In genomic region chr11:57963291-57963870, GRCm38 (mm10) we compare ENCODE assay signal across 8 mouse cellular contexts. TPM values are rescaled to one million over a fixed set of nuclear protein-coding genes. Genes with fewer than 3 reads are reported as not detected.
DNase-seq lines count a peak whose midpoint lies in the region; ATAC-seq lines count a peak whose summit lies in the region.

No protein-coding gene starts in this region.

- H3K9me3 ChIP-seq in forebrain, embryonic 14.5 days (replicated peaks; ENCODE audit: control insufficient read depth, low read length) = no peaks in the 10 kb centered on the region
- H3K9me3 ChIP-seq in liver, embryonic 12.5 days (replicated peaks) = peaks cover 8% of the 10 kb centered on the region; the same call in 1 of the 2 replicates

- ATAC-seq in forebrain, embryonic 14.5 days = no peak
- no peak for ATAC-seq in liver, embryonic 12.5 days
- no peak for ATAC-seq in inflammation-experienced regulatory T-cells, adult 6 months

- WGBS in forebrain, embryonic 14.5 days = 37% methylated on average over 9 of the region's 9 CpGs
- 32% methylated on average over 9 of the region's 9 CpGs for WGBS in liver, embryonic 12.5 days (ENCODE audit: insufficient replicate concordance)

- H3K27ac ChIP-seq in forebrain, embryonic 14.5 days (ENCODE audit: low read depth, low read length) = peak overlapping the region; percentile 79; the same call in 1 of the 2 replicates
- peak overlapping the region; percentile 99 for H3K27ac ChIP-seq in liver, embryonic 12.5 days

- peak overlapping the region; percentile 85; the same call in 1 of the 2 replicates for H3K9ac ChIP-seq in forebrain, embryonic 14.5 days (ENCODE audit: low read length)
- peak overlapping the region; percentile 82 for H3K9ac ChIP-seq in liver, embryonic 12.5 days

- H3K4me1 ChIP-seq in forebrain, embryonic 14.5 days (ENCODE audit: control insufficient read depth, insufficient read depth, low read length) = peaks cover 6% of the 10 kb centered on the region; the same call in 1 of the 2 replicates
- H3K4me1 ChIP-seq in liver, embryonic 12.5 days = peaks cover 67% of the 10 kb centered on the region

- no peaks in the 10 kb centered on the region for H3K27me3 ChIP-seq in forebrain, embryonic 14.5 days (replicated peaks; ENCODE audit: control insufficient read depth, insufficient read depth, low read length)
- H3K27me3 ChIP-seq in liver, embryonic 12.5 days (replicated peaks) = no peaks in the 10 kb centered on the region

- peak; percentile 33 for DNase-seq in embryo, embryonic 10.5 days (ENCODE audit: low spot score)
- no peak for DNase-seq in embryo, embryonic 10 days (ENCODE audit: low spot score)
- DNase-seq in 3134 (ENCODE audit: extremely low read depth, insufficient read length, low spot score) = peak; percentile 44
- DNase-seq in forebrain, embryonic 14.5 days (ENCODE audit: low spot score) = no peak
- DNase-seq in frontal cortex, postnatal 14 days (ENCODE audit: low spot score in 2 of 2) = no peak
- no peak for DNase-seq in gastrocnemius, postnatal 25 days

- peak overlapping the region; percentile 50 for H3K4me3 ChIP-seq in forebrain, embryonic 14.5 days (ENCODE audit: low read depth, low read length)
- peak overlapping the region; percentile 69 for H3K4me3 ChIP-seq in liver, embryonic 12.5 days

- no peaks in the 10 kb centered on the region for H3K36me3 ChIP-seq in forebrain, embryonic 14.5 days (ENCODE audit: control insufficient read depth, insufficient read depth, low read length)
- no peaks in the 10 kb centered on the region for H3K36me3 ChIP-seq in liver, embryonic 12.5 days

- peak overlapping the region; percentile 71 for H3K4me2 ChIP-seq in forebrain, embryonic 14.5 days (ENCODE audit: low read length)
- peak overlapping the region; percentile 84 for H3K4me2 ChIP-seq in liver, embryonic 12.5 days

RNA-seq across cellular contexts. Expression of gene Larp1, which starts 45.5 kb away (rescaled TPM):
- polyA plus RNA-seq in forebrain, embryonic 14.5 days (2014; fragmentation: Nextera tagmentation; extraction: Ambion mirVana) = 11.8 and 14.7 TPM in 2 replicates
- polyA plus RNA-seq in liver, embryonic 12.5 days (2016; fragmentation: Nextera tagmentation; extraction: Ambion mirVana) = 41.6 and 42.4 TPM in 2 replicates
- 10 to 100 TPM; 69.1 to 85.8 TPM for total RNA-seq in gastrocnemius, postnatal 25 days (2021)
- 10 to 100 TPM; 21.0 to 29.3 (median 24.1) TPM for polyA plus RNA-seq in inflammation-experienced regulatory T-cells, adult 6 months (2017; shearing (Covaris generic))

Comparison
In these comparisons a context has a peak if more than half of its experiments do, and no peak if none do; other contexts are left out.
1. DNase-seq: peak in embryo, embryonic 10.5 days (single experiment) and 3134 (single experiment); none in embryo, embryonic 10 days (single experiment), forebrain, embryonic 14.5 days (single experiment), frontal cortex, postnatal 14 days (0 of 2) and gastrocnemius, postnatal 25 days (single experiment).